Mouse (Mus musculus) midbrain, postnatal 0 days (tissue): ENCODE data around the gene Camta1. TPM values are rescaled to one million over a fixed set of nuclear protein-coding genes. Genes with fewer than 3 reads are reported as not detected.

ENCODE experiments used
- ATAC-seq: fragments of 200-750 bp; cut with Nextera tagmentation; 2 replicates; pipeline ENCODE4 v1.8.0; 2017; ENCODE audit warnings: moderate number of reproducible peaks, mild to moderate bottlenecking, moderate TSS enrichment, moderate library complexity; ENCODE audit not compliant: low FRiP score
- DNase-seq: peaks from one replicate; pipeline ENCODE4 v3.0.0-alpha.2; 2015; ENCODE audit warnings: low spot score
- H3K27ac ChIP-seq: fragments of 300-500 bp; sonication (generic); 2 replicates; pipeline ENCODE4 v1.5.1; 2014; ENCODE audit warnings: low read depth, mild to moderate bottlenecking, low read length, mixed read lengths
- H3K27me3 ChIP-seq: fragments of 300-500 bp; sonication (generic); 2 replicates; pipeline ENCODE4 v1.6.1; 2014; ENCODE audit warnings: low read length, control low read depth, mixed read lengths; ENCODE audit not compliant: insufficient read depth
- H3K36me3 ChIP-seq: fragments of 300-500 bp; sonication (generic); 2 replicates; pipeline ENCODE4 v1.6.1; 2014; ENCODE audit warnings: low read length, control low read depth, mixed read lengths; ENCODE audit not compliant: insufficient read depth
- H3K4me1 ChIP-seq: fragments of 300-500 bp; sonication (generic); 2 replicates; pipeline ENCODE4 v1.6.1; 2014; ENCODE audit warnings: mild to moderate bottlenecking, control low read depth, antibody characterized with exemption, low read length, mixed read lengths; ENCODE audit not compliant: insufficient read depth
- H3K4me2 ChIP-seq: fragments of 300-500 bp; sonication (generic); 2 replicates; pipeline ENCODE4 v1.6.1; 2014; ENCODE audit warnings: low read depth, mild to moderate bottlenecking, low read length, mixed read lengths; ENCODE audit not compliant: poor library complexity, severe bottlenecking
- H3K4me3 ChIP-seq: fragments of 300-500 bp; sonication (generic); 2 replicates; pipeline ENCODE4 v1.5.1; 2014; ENCODE audit warnings: low read depth, mild to moderate bottlenecking, low read length, moderate library complexity
- H3K9ac ChIP-seq: fragments of 300-500 bp; sonication (generic); replicated peaks from 2 replicates; pipeline ENCODE4 v1.6.1; 2014; ENCODE audit warnings: mild to moderate bottlenecking, low read length, moderate library complexity, mixed read lengths; ENCODE audit not compliant: poor library complexity, severe bottlenecking
- H3K9me3 ChIP-seq: fragments of 300-500 bp; sonication (generic); 2 replicates; pipeline ENCODE4 v1.6.1; 2016; ENCODE audit warnings: low read length, control low read depth
- CTCF ChIP-seq: IDR thresholded peaks from 2 replicates; pipeline ENCODE4 v1.5.1; 2016; ENCODE audit warnings: antibody characterized with exemption, mild to moderate bottlenecking
- WGBS: fragments of 180-500 bp; shearing (Covaris S2); extraction: QIAGEN DNeasy Blood & Tissue Kit; methylation state at CpG from one replicate; pipeline ENCODE4 v1.1.7; 2014; 5-methylcytosine and 5-hydroxymethylcytosine counted together
- polyA plus RNA-seq: library from polyadenylated mRNA; unstranded; fragments of >200 nt; fragmentation: Nextera tagmentation; extraction: Ambion mirVana; gene quantifications from 2 replicates; pipeline ENCODE4 v1.2.1, GENCODE M21; 2015
- total RNA-seq: library from RNA; depleted of rRNA; stranded (reverse); fragments of >200 nt; gene quantifications from 2 replicates; pipeline ENCODE4 v1.2.3, GENCODE M21; 2014

Gene Camta1
- total and polyA plus RNA-seq, 2 experiments from 2014 or later, result 140 to 153 TPM

- 88% methylated on average over 4 of the region's 4 CpGs for whole genome bisulfite sequencing
- no peak for DNase-seq
- ATAC-seq, result no peak
Observed at GRCm38 (mm10) chr4:151813711-151814110, 48.0 kb downstream of the Camta1 start.

DNA sequence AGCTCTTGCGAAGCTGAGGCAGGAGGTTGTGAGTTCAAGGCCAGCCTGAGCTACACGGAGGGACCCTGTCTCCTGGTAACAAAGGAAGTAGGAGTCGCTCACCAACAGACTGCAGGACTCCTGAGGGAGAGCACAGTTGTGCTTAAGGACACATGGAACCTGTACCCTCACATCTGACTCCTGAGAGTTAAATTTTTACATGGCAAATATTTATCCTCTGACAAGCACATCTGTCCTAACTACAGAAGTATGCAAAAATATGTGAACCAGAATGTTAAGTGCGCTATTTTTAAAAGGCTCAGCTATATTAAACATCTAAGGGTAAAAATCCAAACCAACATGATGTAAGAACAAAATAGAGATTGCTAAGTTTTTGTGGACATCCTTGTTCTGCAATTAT, 56.0 kb downstream of the Camta1 start:
- no peak for ATAC-seq
- H3K27ac ChIP-seq, result no peak overlapping the region
- WGBS, result 87% methylated on average over 4 of the region's 4 CpGs
- DNase-seq, result no peak
- H3K4me2 ChIP-seq, result no peak overlapping the region
- H3K4me3 ChIP-seq, result no peak overlapping the region
- no peaks in the 10 kb centered on the region for H3K9me3 ChIP-seq
- H3K4me1 ChIP-seq, result no peaks in the 10 kb centered on the region
- H3K36me3 ChIP-seq, result no peaks in the 10 kb centered on the region
- H3K9ac ChIP-seq, result no peak overlapping the region
- H3K27me3 ChIP-seq, result no peaks in the 10 kb centered on the region
- TF ChIP-seq CTCF, result no peak

More at GRCm38 (mm10) chr4:151813711-151814110, 48.0 kb downstream of the Camta1 start:
- no peak for TF ChIP-seq CTCF
- no peaks in the 10 kb centered on the region for H3K36me3 ChIP-seq
- H3K27ac ChIP-seq, result no peak overlapping the region
- H3K9ac ChIP-seq, result no peak overlapping the region
- H3K4me2 ChIP-seq, result no peak overlapping the region
- no peaks in the 10 kb centered on the region for H3K27me3 ChIP-seq
- no peak overlapping the region for H3K4me3 ChIP-seq
- H3K4me1 ChIP-seq, result no peaks in the 10 kb centered on the region
- no peaks in the 10 kb centered on the region for H3K9me3 ChIP-seq

GRCm38 (mm10) chr4:151805046-151805445, 56.6 kb downstream of the Camta1 start:
- Histone ChIP-seq H3K4me1 (no peaks in the 10 kb centered on the region), H3K4me2 (no peak overlapping the region), H3K9me3 (no peaks in the 10 kb centered on the region), H3K36me3 (no peaks in the 10 kb centered on the region), H3K27ac (no peak overlapping the region), H3K4me3 (no peak overlapping the region), H3K9ac (no peak overlapping the region), H3K27me3 (no peaks in the 10 kb centered on the region)
- WGBS, result 93% methylated on average over 6 of the region's 6 CpGs
- no peak for ATAC-seq
- no peak for DNase-seq
- no peak for TF ChIP-seq CTCF

- 96% methylated on average over 2 of the region's 2 CpGs for WGBS
Observed at GRCm38 (mm10) chr4:151804208-151804607, 57.5 kb downstream of the Camta1 start.

GRCm38 (mm10) chr4:151798630-151799029, 63.0 kb downstream of the Camta1 start:
- no peak for ATAC-seq
- Histone ChIP-seq H3K9ac (no peak overlapping the region), H3K4me1 (no peaks in the 10 kb centered on the region), H3K9me3 (no peaks in the 10 kb centered on the region), H3K4me2 (no peak overlapping the region), H3K36me3 (no peaks in the 10 kb centered on the region), H3K4me3 (no peak overlapping the region), H3K27ac (no peak overlapping the region), H3K27me3 (no peaks in the 10 kb centered on the region)
- WGBS, result 90% methylated on average over 2 of the region's 2 CpGs
- no peak for DNase-seq
- TF ChIP-seq CTCF, result no peak

More at GRCm38 (mm10) chr4:151804208-151804607, 57.5 kb downstream of the Camta1 start:
- H3K4me2 ChIP-seq, result no peak overlapping the region
- H3K9me3 ChIP-seq, result no peaks in the 10 kb centered on the region
- H3K9ac ChIP-seq, result no peak overlapping the region
- no peaks in the 10 kb centered on the region for H3K36me3 ChIP-seq
- ATAC-seq (no peak), DNase-seq (no peak)
- no peaks in the 10 kb centered on the region for H3K4me1 ChIP-seq
- TF ChIP-seq CTCF, result no peak
- H3K27ac ChIP-seq, result no peak overlapping the region
- H3K27me3 ChIP-seq, result no peaks in the 10 kb centered on the region
- H3K4me3 ChIP-seq, result no peak overlapping the region

DNA sequence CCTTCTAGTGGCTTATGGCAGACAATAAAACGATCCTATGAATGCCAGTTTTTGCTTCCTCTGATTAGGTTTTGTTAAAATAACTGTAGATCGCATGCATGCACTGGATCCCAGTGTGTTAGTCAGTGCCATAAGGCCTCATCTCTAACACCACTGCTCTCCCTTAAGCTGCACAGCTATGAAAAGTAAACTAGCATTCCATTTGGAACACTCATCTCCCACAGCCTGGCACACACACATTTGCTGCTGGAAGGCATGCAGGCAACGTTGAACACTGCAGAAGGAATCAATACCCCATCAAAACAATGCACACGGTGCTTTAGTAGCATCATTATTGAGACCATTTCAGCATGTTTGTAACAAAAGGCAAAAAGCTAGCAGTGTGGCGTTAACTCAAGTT, 68.0 kb downstream of the Camta1 start:
- no peak overlapping the region for H3K9ac ChIP-seq
- H3K36me3 ChIP-seq, result 0 out of 2 replicates have a peak, but pooled peaks cover 7% of the 10 kb centered on the region
- H3K4me2 ChIP-seq, result no peak overlapping the region
- no peaks in the 10 kb centered on the region for H3K9me3 ChIP-seq
- ATAC-seq (no peak), DNase-seq (no peak)
- no peaks in the 10 kb centered on the region for H3K4me1 ChIP-seq
- no peaks in the 10 kb centered on the region for H3K27me3 ChIP-seq
- TF ChIP-seq CTCF, result no peak
- no peak overlapping the region for H3K4me3 ChIP-seq
- WGBS, result 80% methylated on average over 5 of the region's 5 CpGs
- no peak overlapping the region for H3K27ac ChIP-seq
